Mouse (Mus musculus) urinary bladder, postnatal 36 days (tissue): ENCODE results near the gene Rpl31.

Source experiments
- DNase-seq, 2 experiments: peaks; one replicate each; pipeline ENCODE4 v3.0.0; 2022; ENCODE audit warnings: low spot score in 2 of 2, mixed read lengths in 1 of 2

Gene Rpl31

GRCm38 (mm10) chr1:39367601-39368266, at the start of gene Rpl31:
Gene Rpl31 (plus strand): TSS chr1:39367842.
- peak; percentile 98 to 99 for DNase-seq

- DNase-seq: peak in 1 of 2 experiments; percentile 24
Observed at GRCm38 (mm10) chr1:39317935-39318334, 49.7 kb upstream of the Rpl31 start.

GRCm38 (mm10) chr1:39318870-39319269, 48.8 kb upstream of the Rpl31 start:
- no peak for DNase-seq

- DNase-seq: no peak
Observed at GRCm38 (mm10) chr1:39321954-39322353, 45.7 kb upstream of the Rpl31 start.

- DNase-seq: no peak
Observed at GRCm38 (mm10) chr1:39325228-39325627, 42.4 kb upstream of the Rpl31 start.

- DNase-seq: no peak
Observed at GRCm38 (mm10) chr1:39327546-39327945, 40.1 kb upstream of the Rpl31 start.

GRCm38 (mm10) chr1:39330857-39331594, 36.6 kb upstream of the Rpl31 start:
- DNase-seq: no peak

GRCm38 (mm10) chr1:39332456-39332855, 35.2 kb upstream of the Rpl31 start:
- DNase-seq: no peak

- DNase-seq: no peak
Observed at GRCm38 (mm10) chr1:39335561-39336196, 32.0 kb upstream of the Rpl31 start.

- DNase-seq: no peak
Observed at GRCm38 (mm10) chr1:39336788-39337187, 30.9 kb upstream of the Rpl31 start.

- DNase-seq: no peak
Observed at GRCm38 (mm10) chr1:39338831-39339230, 28.8 kb upstream of the Rpl31 start.

- no peak for DNase-seq
Observed at GRCm38 (mm10) chr1:39339455-39339854, 28.2 kb upstream of the Rpl31 start.

- DNase-seq: no peak
Observed at GRCm38 (mm10) chr1:39340156-39340555, 27.5 kb upstream of the Rpl31 start.

GRCm38 (mm10) chr1:39340647-39341046, 27.0 kb upstream of the Rpl31 start:
- peak in 1 of 2 experiments; percentile 36 for DNase-seq

- no peak for DNase-seq
Observed at GRCm38 (mm10) chr1:39341807-39342206, 25.8 kb upstream of the Rpl31 start.

- no peak for DNase-seq
Observed at GRCm38 (mm10) chr1:39343242-39343641, 24.4 kb upstream of the Rpl31 start.

GRCm38 (mm10) chr1:39344981-39345600, 22.6 kb upstream of the Rpl31 start:
- DNase-seq: no peak

- DNase-seq: no peak
Observed at GRCm38 (mm10) chr1:39349001-39349400, 18.6 kb upstream of the Rpl31 start.

GRCm38 (mm10) chr1:39349427-39349826, 18.2 kb upstream of the Rpl31 start:
- DNase-seq: no peak

- DNase-seq: no peak
Observed at GRCm38 (mm10) chr1:39361754-39362514, 5.7 kb upstream of the Rpl31 start.

GRCm38 (mm10) chr1:39362515-39362893, 5.1 kb upstream of the Rpl31 start:
- no peak for DNase-seq

GRCm38 (mm10) chr1:39365562-39365961, 2.1 kb upstream of the Rpl31 start:
- no peak for DNase-seq
